Mouse (Mus musculus) megakaryocyte, embryonic 14.5 days (primary cell): Measurements from ENCODE around the gene Ap4b1. TPM values are rescaled to one million over a fixed set of nuclear protein-coding genes. Genes with fewer than 3 reads are reported as not detected.

Source experiments
- H3K27me3 ChIP-seq: replicated peaks from 2 replicates; pipeline ENCODE3; 2012; ENCODE audit warnings: inconsistent platforms
- H3K36me3 ChIP-seq: replicated peaks from 2 replicates; pipeline ENCODE3; 2012; ENCODE audit warnings: low read length, inconsistent platforms, mixed read lengths
- H3K4me1 ChIP-seq: 2 replicates; pipeline ENCODE4 v1.6.1; 2012; ENCODE audit warnings: inconsistent platforms
- H3K4me3 ChIP-seq: replicated peaks from 2 replicates; pipeline ENCODE3; 2012; ENCODE audit warnings: moderate library complexity, mild to moderate bottlenecking, inconsistent platforms
- H3K9me3 ChIP-seq: 2 replicates; pipeline ENCODE4 v1.6.1; 2012; ENCODE audit warnings: inconsistent platforms
- FLI1 ChIP-seq: IDR thresholded peaks from 2 replicates; pipeline ENCODE4 v1.6.1; 2012; ENCODE audit warnings: low read length, inconsistent platforms, mixed read lengths
- GATA1 ChIP-seq: IDR thresholded peaks from 3 replicates; pipeline ENCODE4 v1.6.1; 2012; ENCODE audit warnings: mixed read lengths, low read length, inconsistent platforms, borderline replicate concordance
- polyA plus RNA-seq: library from polyadenylated mRNA; stranded (reverse); fragments of >175 nt; gene quantifications from 2 replicates; pipeline ENCODE4 v1.2.3, GENCODE M21; 2012; ENCODE audit warnings: low replicate concordance; ENCODE audit not compliant: insufficient read depth

Gene Ap4b1
- polyA plus RNA-seq: 2.8 and 3.6 TPM in 2 replicates

DNA sequence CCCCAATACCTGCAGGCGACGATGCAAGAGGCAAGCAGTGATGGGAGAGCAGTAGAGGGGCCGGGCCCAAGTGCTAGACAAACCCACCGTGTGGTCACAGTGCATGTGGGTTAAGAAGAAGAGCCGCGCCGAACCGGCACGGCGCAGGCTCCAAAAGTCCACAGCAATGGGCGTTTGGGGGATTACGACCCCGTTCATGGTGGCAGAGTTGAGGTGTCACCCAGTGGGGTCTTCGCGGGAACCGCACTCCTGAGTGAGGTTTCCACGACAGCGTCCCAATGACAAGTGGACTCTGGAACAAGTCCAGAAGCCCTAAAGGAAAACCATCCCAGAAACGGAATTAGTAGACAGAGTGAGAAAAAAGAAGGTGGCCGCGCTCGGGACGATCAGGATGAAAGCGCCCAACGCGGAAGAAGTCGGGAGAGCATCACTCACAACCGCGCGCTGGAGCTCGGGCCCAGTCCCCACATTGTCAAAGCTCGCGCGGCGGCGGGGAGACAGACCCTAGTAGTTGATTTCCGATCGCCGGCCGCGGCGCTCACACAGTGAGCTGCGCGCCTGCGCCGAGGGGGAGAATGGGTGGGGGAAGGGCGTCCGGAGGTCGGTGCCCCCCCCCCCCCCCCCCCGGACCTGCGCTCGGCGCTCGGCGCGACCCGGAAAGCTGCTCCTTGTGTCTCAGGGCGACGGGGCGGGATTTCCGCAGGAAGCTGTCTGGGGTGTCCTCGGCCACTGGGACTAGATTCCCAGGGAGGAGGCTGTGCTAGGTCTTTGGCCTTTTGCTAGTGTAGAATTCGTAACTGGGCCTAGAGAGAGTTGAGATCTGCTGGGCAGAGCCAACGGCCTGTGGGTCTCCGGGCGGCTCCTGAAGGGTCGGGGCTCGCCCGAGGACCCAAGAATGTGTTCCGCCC is at the start of gene Ap4b1, which contains the start of the genes Dclre1b and Gm43064:
Ap4b1 (plus strand) TSS at position 630 of the 908 bp plus-strand sequence.
Dclre1b (minus strand) TSS at position 554 of the 908 bp plus-strand sequence.
Gm43064 (plus strand) TSS at position 683 of the 908 bp plus-strand sequence.
- Histone ChIP-seq H3K9me3 (no peaks in the 10 kb centered on the region), H3K27me3 (no peaks in the 10 kb centered on the region), H3K4me1 (peaks cover 68% of the 10 kb centered on the region), H3K36me3 (peaks cover 65% of the 10 kb centered on the region), H3K4me3 (peak within 1 kb of the TSS; percentile 97)
- no peak for TF ChIP-seq GATA1
- TF ChIP-seq FLI1: no peak

- Histone ChIP-seq H3K9me3 (no peaks in the 10 kb centered on the region), H3K27me3 (no peaks in the 10 kb centered on the region), H3K36me3 (peaks cover 99% of the 10 kb centered on the region), H3K4me3 (no peak overlapping the region), H3K4me1 (peaks cover 65% of the 10 kb centered on the region)
- TF ChIP-seq GATA1 (no peak), FLI1 (no peak)
Observed at GRCm38 (mm10) chr3:103766789-103767188, 42.5 kb upstream of the Ap4b1 start.

- peak overlapping the region; percentile 14 for H3K4me3 ChIP-seq
- TF ChIP-seq FLI1: no peak
- H3K9me3 ChIP-seq: no peaks in the 10 kb centered on the region
- peaks cover 94% of the 10 kb centered on the region for H3K36me3 ChIP-seq
- peaks cover 75% of the 10 kb centered on the region for H3K4me1 ChIP-seq
- H3K27me3 ChIP-seq: no peaks in the 10 kb centered on the region
Observed at GRCm38 (mm10) chr3:103771531-103772130, 37.7 kb upstream of the Ap4b1 start.

DNA sequence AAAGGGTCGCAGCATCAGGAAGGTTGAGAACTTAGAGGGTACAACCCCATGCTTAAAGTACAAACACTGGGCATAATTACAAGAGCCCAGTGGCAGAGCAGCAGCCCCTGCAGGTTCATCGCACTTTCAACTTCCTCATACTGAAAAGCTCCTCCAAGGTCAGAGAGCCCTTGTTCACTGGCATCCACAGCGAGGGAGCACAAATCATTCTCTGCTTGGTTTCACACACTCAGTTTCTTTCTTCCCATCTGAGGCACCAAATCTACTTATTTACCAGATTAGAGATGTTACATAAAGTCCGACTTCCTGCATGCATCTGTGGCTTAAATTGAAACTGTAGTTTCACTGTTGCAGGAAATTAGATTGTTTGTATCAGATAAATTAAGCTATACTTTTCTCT is 36.5 kb upstream of the Ap4b1 start:
- Histone ChIP-seq H3K4me1 (peaks cover 81% of the 10 kb centered on the region), H3K4me3 (no peak overlapping the region), H3K27me3 (no peaks in the 10 kb centered on the region), H3K9me3 (no peaks in the 10 kb centered on the region), H3K36me3 (peaks cover 94% of the 10 kb centered on the region)
- TF ChIP-seq GATA1: no peak
- no peak for TF ChIP-seq FLI1

DNA sequence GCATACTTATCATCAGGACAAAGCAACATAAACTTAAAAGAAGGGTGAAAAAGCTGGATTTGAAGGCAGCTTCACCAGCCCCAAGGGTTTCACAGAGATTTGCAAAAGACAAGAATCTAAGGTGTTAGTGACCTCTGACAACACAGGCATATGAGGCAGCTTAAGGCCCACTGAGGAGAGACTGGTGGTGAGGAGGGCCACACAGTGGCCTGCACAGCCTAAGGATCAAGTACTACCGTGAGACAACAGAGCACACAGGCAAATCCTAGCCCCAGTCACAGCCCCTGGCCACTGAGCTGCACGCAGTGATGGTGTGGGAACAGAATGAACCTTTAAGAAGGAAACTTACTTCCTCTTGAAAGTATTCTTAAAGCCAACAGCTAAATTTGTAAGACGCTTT is 35.8 kb upstream of the Ap4b1 start:
- TF ChIP-seq GATA1 (no peak), FLI1 (no peak)
- H3K4me3 ChIP-seq: peak overlapping the region; percentile 59
- no peaks in the 10 kb centered on the region for H3K27me3 ChIP-seq
- no peaks in the 10 kb centered on the region for H3K9me3 ChIP-seq
- H3K4me1 ChIP-seq: peaks cover 82% of the 10 kb centered on the region
- peaks cover 94% of the 10 kb centered on the region for H3K36me3 ChIP-seq

DNA sequence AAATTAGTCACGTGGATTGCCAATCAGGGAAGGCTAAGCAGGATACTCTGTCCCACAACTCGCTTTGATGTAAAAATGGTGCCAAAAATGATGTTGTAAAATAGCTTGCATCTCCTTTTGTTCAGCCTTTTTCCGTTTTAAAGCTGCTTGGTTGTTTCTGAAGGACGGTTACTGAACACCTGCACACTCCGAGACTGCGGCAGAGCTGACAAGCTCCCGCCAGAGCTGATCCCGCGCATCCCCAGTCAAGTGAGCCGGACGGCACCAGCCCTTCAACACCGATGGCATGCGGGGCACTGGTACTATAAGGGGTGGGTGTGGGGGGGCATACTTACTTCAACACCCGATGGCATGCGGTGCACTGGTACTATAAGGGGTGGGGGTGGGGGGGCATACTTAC is 35.3 kb upstream of the Ap4b1 start:
- H3K4me3 ChIP-seq: no peak overlapping the region
- H3K9me3 ChIP-seq: no peaks in the 10 kb centered on the region
- H3K27me3 ChIP-seq: no peaks in the 10 kb centered on the region
- H3K36me3 ChIP-seq: peaks cover 94% of the 10 kb centered on the region
- peaks cover 84% of the 10 kb centered on the region for H3K4me1 ChIP-seq
- TF ChIP-seq FLI1 (no peak), GATA1 (no peak)

GRCm38 (mm10) chr3:103777940-103778339 is 31.4 kb upstream of the Ap4b1 start:
- Histone ChIP-seq H3K36me3 (peaks cover 88% of the 10 kb centered on the region), H3K9me3 (no peaks in the 10 kb centered on the region), H3K4me3 (peak overlapping the region; percentile 59), H3K4me1 (peaks cover 87% of the 10 kb centered on the region), H3K27me3 (no peaks in the 10 kb centered on the region)
- TF ChIP-seq GATA1: no peak
- no peak for TF ChIP-seq FLI1

DNA sequence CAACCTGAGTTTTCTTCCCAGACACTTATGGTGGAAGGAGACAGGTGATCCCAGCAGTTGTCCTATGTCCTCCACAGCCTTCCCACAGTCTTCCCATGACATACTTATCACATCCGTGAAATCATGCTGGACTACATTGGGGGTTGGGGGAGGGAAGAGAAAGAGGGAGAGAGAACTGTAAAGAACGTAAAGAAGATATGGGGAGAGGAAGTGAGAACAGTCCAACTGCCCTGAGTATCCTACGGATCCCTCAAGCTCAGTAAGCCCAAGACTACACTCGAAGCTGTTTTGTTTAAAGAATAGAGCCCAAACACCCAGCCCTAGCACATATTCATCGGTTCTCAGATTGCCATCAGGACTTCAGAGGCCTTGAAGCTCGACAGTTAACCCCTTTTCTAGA is 30.7 kb upstream of the Ap4b1 start:
- no peaks in the 10 kb centered on the region for H3K27me3 ChIP-seq
- peaks cover 86% of the 10 kb centered on the region for H3K36me3 ChIP-seq
- H3K4me1 ChIP-seq: peaks cover 87% of the 10 kb centered on the region
- no peak overlapping the region for H3K4me3 ChIP-seq
- H3K9me3 ChIP-seq: no peaks in the 10 kb centered on the region
- TF ChIP-seq GATA1 (no peak), FLI1 (no peak)

- TF ChIP-seq GATA1: no peak
- no peak for TF ChIP-seq FLI1
- H3K27me3 ChIP-seq: no peaks in the 10 kb centered on the region
- H3K36me3 ChIP-seq: peaks cover 87% of the 10 kb centered on the region
- no peak overlapping the region for H3K4me3 ChIP-seq
- peaks cover 87% of the 10 kb centered on the region for H3K4me1 ChIP-seq
- no peaks in the 10 kb centered on the region for H3K9me3 ChIP-seq
Observed at GRCm38 (mm10) chr3:103779183-103779582, 30.1 kb upstream of the Ap4b1 start.

GRCm38 (mm10) chr3:103780271-103780670 is 29.0 kb upstream of the Ap4b1 start:
- H3K27me3 ChIP-seq: no peaks in the 10 kb centered on the region
- H3K4me1 ChIP-seq: peaks cover 91% of the 10 kb centered on the region
- TF ChIP-seq FLI1 (no peak), GATA1 (no peak)
- H3K4me3 ChIP-seq: peak overlapping the region; percentile 48
- peaks cover 88% of the 10 kb centered on the region for H3K36me3 ChIP-seq
- no peaks in the 10 kb centered on the region for H3K9me3 ChIP-seq
